Mouse (Mus musculus): ENCODE measurements around the gene Tigd3. TPM values are rescaled to one million over a fixed set of nuclear protein-coding genes. Genes with fewer than 3 reads are reported as not detected.

The Tigd3 gene
- total and polyA plus RNA-seq, 2 experiments from 2014 or later, result 0.85 to 3.3 TPM

- WGBS, result 97% methylated on average over 14 of the region's 14 CpGs
- H3K36me3 ChIP-seq (replicated peaks; ENCODE audit: control insufficient read depth, insufficient read depth, low read length), result peaks cover 70% of the 10 kb centered on the region
- ATAC-seq (ENCODE audit: insufficient read depth, low read depth), result no peak
- H3K4me1 ChIP-seq (ENCODE audit: control insufficient read depth, insufficient read depth), result peaks cover 12% of the 10 kb centered on the region
- H3K4me2 ChIP-seq (ENCODE audit: low read depth, low read length), result no peak overlapping the region
- H3K4me3 ChIP-seq (ENCODE audit: low read depth, low read length), result no peak overlapping the region
- no peak overlapping the region for H3K27ac ChIP-seq (ENCODE audit: low read depth)
- no peak overlapping the region for H3K9ac ChIP-seq (replicated peaks; ENCODE audit: low read depth, low read length)
- no peak for TF ChIP-seq EP300 (IDR thresholded peaks at IDR 0.05; ENCODE audit: low read depth)
- peak; percentile 8; the same call in 1 of the 2 replicates for TF ChIP-seq CTCF (IDR thresholded peaks at IDR 0.05; ENCODE audit: low read depth)
- H3K9me3 ChIP-seq (replicated peaks; ENCODE audit: control insufficient read depth, low read length), result no peaks in the 10 kb centered on the region
- no peak for DNase-seq (ENCODE audit: low spot score)
- H3K27me3 ChIP-seq (ENCODE audit: control insufficient read depth, insufficient read depth, low read length), result no peaks in the 10 kb centered on the region
These were observed 31.4 kb downstream of the Tigd3 start for GRCm38 (mm10) chr19:5862335-5863085.

GRCm38 (mm10) chr19:5856604-5857003 is 37.3 kb downstream of the Tigd3 start:
- Histone ChIP-seq H3K27ac (ENCODE audit: low read depth) (no peak overlapping the region), H3K36me3 (replicated peaks; ENCODE audit: control insufficient read depth, insufficient read depth, low read length) (peaks cover 73% of the 10 kb centered on the region), H3K4me3 (ENCODE audit: low read depth, low read length) (no peak overlapping the region), H3K4me1 (ENCODE audit: control insufficient read depth, insufficient read depth) (peaks cover 12% of the 10 kb centered on the region), H3K27me3 (ENCODE audit: control insufficient read depth, insufficient read depth, low read length) (no peaks in the 10 kb centered on the region), H3K9me3 (replicated peaks; ENCODE audit: control insufficient read depth, low read length) (no peaks in the 10 kb centered on the region), H3K9ac (replicated peaks; ENCODE audit: low read depth, low read length) (no peak overlapping the region), H3K4me2 (ENCODE audit: low read depth, low read length) (no peak overlapping the region)
- DNase-seq (ENCODE audit: low spot score) (no peak), ATAC-seq (ENCODE audit: insufficient read depth, low read depth) (no peak)
- no peak for TF ChIP-seq CTCF (IDR thresholded peaks at IDR 0.05; ENCODE audit: low read depth)
- 83% methylated on average over 9 of the region's 9 CpGs for WGBS

- H3K27me3 ChIP-seq (ENCODE audit: control insufficient read depth, insufficient read depth, low read length), result no peaks in the 10 kb centered on the region
- H3K9me3 ChIP-seq (replicated peaks; ENCODE audit: control insufficient read depth, low read length), result no peaks in the 10 kb centered on the region
- ATAC-seq (ENCODE audit: insufficient read depth, low read depth), result no peak
- peak; percentile 46 for DNase-seq (ENCODE audit: low spot score)
- peak overlapping the region; percentile 93 for H3K27ac ChIP-seq (ENCODE audit: low read depth)
- no peak for TF ChIP-seq CTCF (IDR thresholded peaks at IDR 0.05; ENCODE audit: low read depth)
- TF ChIP-seq EP300 (IDR thresholded peaks at IDR 0.05; ENCODE audit: low read depth), result no peak
- peaks cover 55% of the 10 kb centered on the region for H3K4me1 ChIP-seq (ENCODE audit: control insufficient read depth, insufficient read depth)
- peak overlapping the region; percentile 49; the same call in 1 of the 2 replicates for H3K4me2 ChIP-seq (ENCODE audit: low read depth, low read length)
- WGBS, result 43% methylated on average over 12 of the region's 12 CpGs
- H3K9ac ChIP-seq (replicated peaks; ENCODE audit: low read depth, low read length), result peak overlapping the region; percentile 49; the same call in 1 of the 2 replicates
- H3K36me3 ChIP-seq (replicated peaks; ENCODE audit: control insufficient read depth, insufficient read depth, low read length), result peaks cover 37% of the 10 kb centered on the region
- H3K4me3 ChIP-seq (ENCODE audit: low read depth, low read length), result no peak overlapping the region
These were observed 41.8 kb downstream of the Tigd3 start for GRCm38 (mm10) chr19:5852035-5852722.

- peak overlapping the region; percentile 93 for H3K27ac ChIP-seq (ENCODE audit: low read depth)
- peak overlapping the region; percentile 49; the same call in 1 of the 2 replicates for H3K4me2 ChIP-seq (ENCODE audit: low read depth, low read length)
- peak overlapping the region; percentile 21; the same call in 1 of the 2 replicates for H3K4me3 ChIP-seq (ENCODE audit: low read depth, low read length)
- peak overlapping the region; percentile 49; the same call in 1 of the 2 replicates for H3K9ac ChIP-seq (replicated peaks; ENCODE audit: low read depth, low read length)
- H3K27me3 ChIP-seq (ENCODE audit: control insufficient read depth, insufficient read depth, low read length), result no peaks in the 10 kb centered on the region
- no peaks in the 10 kb centered on the region for H3K9me3 ChIP-seq (replicated peaks; ENCODE audit: control insufficient read depth, low read length)
- DNase-seq (ENCODE audit: low spot score), result peak; percentile 72
- 15% methylated on average over 5 of the region's 5 CpGs for WGBS
- no peak for TF ChIP-seq EP300 (IDR thresholded peaks at IDR 0.05; ENCODE audit: low read depth)
- TF ChIP-seq CTCF (IDR thresholded peaks at IDR 0.05; ENCODE audit: low read depth), result no peak
- peaks cover 32% of the 10 kb centered on the region for H3K36me3 ChIP-seq (replicated peaks; ENCODE audit: control insufficient read depth, insufficient read depth, low read length)
- H3K4me1 ChIP-seq (ENCODE audit: control insufficient read depth, insufficient read depth), result peaks cover 58% of the 10 kb centered on the region
- no peak for ATAC-seq (ENCODE audit: insufficient read depth, low read depth)
These were observed 42.4 kb downstream of the Tigd3 start for GRCm38 (mm10) chr19:5851481-5851971.

GRCm38 (mm10) chr19:5850860-5851259 is 43.1 kb downstream of the Tigd3 start:
- peaks cover 26% of the 10 kb centered on the region for H3K36me3 ChIP-seq (replicated peaks; ENCODE audit: control insufficient read depth, insufficient read depth, low read length)
- H3K27ac ChIP-seq (ENCODE audit: low read depth), result peak overlapping the region; percentile 99
- H3K9me3 ChIP-seq (replicated peaks; ENCODE audit: control insufficient read depth, low read length), result no peaks in the 10 kb centered on the region
- no peak overlapping the region for H3K4me2 ChIP-seq (ENCODE audit: low read depth, low read length)
- no peak overlapping the region for H3K9ac ChIP-seq (replicated peaks; ENCODE audit: low read depth, low read length)
- TF ChIP-seq CTCF (IDR thresholded peaks at IDR 0.05; ENCODE audit: low read depth), result no peak
- no peak for TF ChIP-seq EP300 (IDR thresholded peaks at IDR 0.05; ENCODE audit: low read depth)
- peaks cover 58% of the 10 kb centered on the region for H3K4me1 ChIP-seq (ENCODE audit: control insufficient read depth, insufficient read depth)
- 82% methylated on average over 3 of the region's 3 CpGs for whole genome bisulfite sequencing
- ATAC-seq (ENCODE audit: insufficient read depth, low read depth), result no peak
- DNase-seq (ENCODE audit: low spot score), result peak; percentile 4
- H3K27me3 ChIP-seq (ENCODE audit: control insufficient read depth, insufficient read depth, low read length), result no peaks in the 10 kb centered on the region
- H3K4me3 ChIP-seq (ENCODE audit: low read depth, low read length), result no peak overlapping the region
